Comparison of ENCODE assay signal across 9 mouse cellular contexts in genomic region chr13:104031821-104032331, GRCm38 (mm10).
DNase-seq lines count a peak whose midpoint lies in the region; ATAC-seq and TF ChIP-seq lines count a peak whose summit lies in the region.
"Had no signal": no experiment of that assay in that cellular context is flagged by ENCODE, and none has a peak within 500 bp of the region (broad histone marks: within the 10 kb centered on the region; RNA-seq: fewer than 3 reads in every experiment).

No protein-coding gene starts in this region.

- ATAC-seq in granulocyte monocyte progenitor cell, adult 5-6 weeks (replicated peaks; ENCODE audit: poor library complexity, severe bottlenecking), result peak; percentile 10; the same call in 1 of the 2 replicates
- 0 out of 2 replicates have a peak, but pooled peaks have one; percentile 1 for ATAC-seq in intestine, embryonic 16.5 days
- peak; percentile 50; the same call in 1 of the 2 replicates for ATAC-seq in midbrain, postnatal 0 days (ENCODE audit: low FRiP score)
- ATAC-seq: Patski had no signal

- H3K4me2 ChIP-seq in intestine, embryonic 16.5 days (ENCODE audit: low read depth, low read length), result no peak overlapping the region
- no peak overlapping the region for H3K4me2 ChIP-seq in midbrain, postnatal 0 days (ENCODE audit: low read depth, low read length, poor library complexity, severe bottlenecking)

- peak; percentile 82 for DNase-seq in layer of hippocampus, adult 9-11 months
- DNase-seq in layer of hippocampus, adult 9-10 months (ENCODE audit: low spot score), result no peak
- no peak for DNase-seq in midbrain, postnatal 0 days (ENCODE audit: low spot score)
- DNase-seq in embryo, embryonic 11 days, result no peak
- DNase-seq in MN1 (ENCODE audit: low spot score) (no peak), liver (no peak)

- peak overlapping the region; percentile 49; the same call in 1 of the 2 replicates for H3K9ac ChIP-seq in intestine, embryonic 16.5 days (ENCODE audit: low read depth, low read length)
- no peak overlapping the region for H3K9ac ChIP-seq in midbrain, postnatal 0 days (replicated peaks; ENCODE audit: low read length, poor library complexity, severe bottlenecking)

- H3K4me1 ChIP-seq in intestine, embryonic 16.5 days (ENCODE audit: control insufficient read depth, insufficient read depth, low read length), result peaks cover 45% of the 10 kb centered on the region
- no peaks in the 10 kb centered on the region for H3K4me1 ChIP-seq in midbrain, postnatal 0 days (ENCODE audit: insufficient read depth, low read length)

- H3K27ac ChIP-seq in intestine, embryonic 16.5 days (ENCODE audit: low read length), result peak overlapping the region; percentile 80
- no peak overlapping the region for H3K27ac ChIP-seq in midbrain, postnatal 0 days (ENCODE audit: low read depth, low read length)

- H3K36me3 ChIP-seq in intestine, embryonic 16.5 days (ENCODE audit: control insufficient read depth, insufficient read depth, low read length), result no peaks in the 10 kb centered on the region; the same call in 1 of the 2 replicates
- H3K36me3 ChIP-seq in midbrain, postnatal 0 days (ENCODE audit: insufficient read depth, low read length), result peaks cover 46% of the 10 kb centered on the region

- H3K27me3 ChIP-seq in intestine, embryonic 16.5 days (replicated peaks; ENCODE audit: control insufficient read depth, insufficient read depth, low read length), result no peaks in the 10 kb centered on the region
- H3K27me3 ChIP-seq in midbrain, postnatal 0 days (ENCODE audit: insufficient read depth, low read length), result no peaks in the 10 kb centered on the region
- H3K27me3 ChIP-seq: Patski had no signal

- H3K4me3 ChIP-seq in intestine, embryonic 16.5 days (ENCODE audit: low read length), result no peak overlapping the region
- no peak overlapping the region for H3K4me3 ChIP-seq in midbrain, postnatal 0 days (ENCODE audit: low read depth, low read length)

- no peak for TF ChIP-seq CTCF in midbrain, postnatal 0 days (IDR thresholded peaks at IDR 0.05)

- no peaks in the 10 kb centered on the region for H3K9me3 ChIP-seq in intestine, embryonic 16.5 days (ENCODE audit: control insufficient read depth, low read length)
- H3K9me3 ChIP-seq in midbrain, postnatal 0 days (ENCODE audit: low read length), result no peaks in the 10 kb centered on the region

- 45% methylated on average over 12 of the region's 12 CpGs for WGBS in intestine, embryonic 16.5 days
- 66% methylated on average over 12 of the region's 12 CpGs for WGBS in midbrain, postnatal 0 days
